Mouse (Mus musculus): ENCODE measurements at regions not wholly inside any gene's neighbourhood (a gene's known extent, or its start where the extent isn't known, plus 50 kb on each side); places are given as distances from the start of the nearest gene placed in this dataset.

DNA sequence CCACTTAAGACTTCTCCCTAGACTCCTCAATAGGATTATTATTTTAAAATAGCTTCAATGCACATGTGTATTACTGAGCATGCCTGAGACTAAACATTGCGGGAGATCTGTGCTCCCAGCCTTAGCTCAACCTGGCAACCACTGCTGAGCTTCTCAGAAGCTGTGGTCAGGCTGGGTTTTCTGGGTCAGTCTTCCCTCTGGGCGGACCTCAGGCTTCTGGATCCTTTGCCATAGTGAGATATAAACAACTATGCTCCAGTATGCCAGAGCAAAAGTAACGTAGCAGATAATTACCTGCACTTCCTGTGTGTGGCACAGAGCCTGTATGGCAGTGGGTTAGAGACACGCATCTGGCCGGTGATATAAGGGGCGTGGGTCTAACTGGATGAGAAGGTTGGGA, 59.1 kb upstream of the Cd28 start:
- TF ChIP-seq CTCF (IDR thresholded peaks at IDR 0.05; ENCODE audit: extremely low read depth, insufficient read depth, insufficient read length, insufficient replicate concordance), result no peak
- no peak for TF ChIP-seq POLR2A (IDR thresholded peaks at IDR 0.05; ENCODE audit: low read depth, low read length)
